ENCODE assay signal across 7 mouse cellular contexts in genomic region chr8:84799999-84800831, GRCm38 (mm10). TPM values are rescaled to one million over a fixed set of nuclear protein-coding genes. Genes with fewer than 3 reads are reported as not detected.
DNase-seq lines count a peak whose midpoint lies in the region; ATAC-seq and TF ChIP-seq lines count a peak whose summit lies in the region.

Nfix (minus strand) TSS chr8:84800344.

- no peak for TF ChIP-seq RAD21 in MEL (IDR thresholded peaks at IDR 0.05; ENCODE audit: low read depth, low read length)

- H3K27ac ChIP-seq in MEL (ENCODE audit: control insufficient read depth, low read depth, low read length) = peak within 1 kb of the TSS; percentile 41
- peak within 1 kb of the TSS; percentile 74 for H3K27ac ChIP-seq in forebrain, embryonic 12.5 days
- H3K27ac ChIP-seq in lung, embryonic 14.5 days (ENCODE audit: low read depth) = peak within 1 kb of the TSS; percentile 93

- intact Hi-C loops in heart, postnatal 36 days (cut with DNase I) = no loop called here

- peak within 1 kb of the TSS; percentile 91 for H3K9ac ChIP-seq in MEL (ENCODE audit: control insufficient read depth, low read depth, low read length, poor library complexity, severe bottlenecking)
- H3K9ac ChIP-seq in forebrain, embryonic 12.5 days = peak within 1 kb of the TSS; percentile 93
- H3K9ac ChIP-seq in lung, embryonic 14.5 days = peak within 1 kb of the TSS; percentile 99

- ATAC-seq in forebrain, embryonic 12.5 days (ENCODE audit: low FRiP score) = peak; percentile 49
- peak; percentile 36 for ATAC-seq in lung, embryonic 14.5 days (ENCODE audit: insufficient read depth)

- no peak for TF ChIP-seq EP300 in MEL (IDR thresholded peaks at IDR 0.05; ENCODE audit: low read depth in 1 of 2, low read length in 2 of 2)

- H3K79me2 ChIP-seq in MEL (ENCODE audit: control insufficient read depth, insufficient read depth, low read length, poor library complexity) = peaks cover 42% of the 10 kb centered on the region

- H3K9me3 ChIP-seq in MEL (replicated peaks; ENCODE audit: insufficient read depth, low read length) = no peaks in the 10 kb centered on the region
- no peaks in the 10 kb centered on the region for H3K9me3 ChIP-seq in forebrain, embryonic 12.5 days
- H3K9me3 ChIP-seq in lung, embryonic 14.5 days (ENCODE audit: low read depth, low read length) = no peaks in the 10 kb centered on the region

- no peaks in the 10 kb centered on the region; a peak in 1 of 4 replicates for H3K36me3 ChIP-seq in MEL (ENCODE audit: control insufficient read depth in 1 of 2, insufficient read depth in 2 of 2, low read length in 2 of 2)
- no peaks in the 10 kb centered on the region for H3K36me3 ChIP-seq in forebrain, embryonic 12.5 days (replicated peaks)
- peaks cover 13% of the 10 kb centered on the region; the same call in 1 of the 2 replicates for H3K36me3 ChIP-seq in lung, embryonic 14.5 days (ENCODE audit: insufficient read depth)

- peak; percentile 34 to 50; a peak in 1 of 4 replicates for TF ChIP-seq POLR2A in MEL (IDR thresholded peaks at IDR 0.05; ENCODE audit: control insufficient read depth in 1 of 2, insufficient read depth in 1 of 2, low read depth in 1 of 2, low read length in 2 of 2, poor library complexity in 1 of 2)

- peak within 1 kb of the TSS; percentile 85 to 92 for H3K4me3 ChIP-seq in MEL (ENCODE audit: control insufficient read depth in 1 of 2, insufficient read depth in 1 of 2, low read depth in 2 of 2, low read length in 2 of 2)
- peak within 1 kb of the TSS; percentile 68 for H3K4me3 ChIP-seq in forebrain, embryonic 12.5 days (replicated peaks)
- peak within 1 kb of the TSS; percentile 74 for H3K4me3 ChIP-seq in lung, embryonic 14.5 days (ENCODE audit: low read depth, low read length)

- peaks cover 2 to 14% of the 10 kb centered on the region in 2 experiments; a peak in 2 of 4 replicates for H3K4me1 ChIP-seq in MEL (ENCODE audit: control insufficient read depth in 1 of 2, insufficient read depth in 2 of 2, low read length in 2 of 2)
- H3K4me1 ChIP-seq in forebrain, embryonic 12.5 days = peaks cover 27% of the 10 kb centered on the region
- H3K4me1 ChIP-seq in lung, embryonic 14.5 days (ENCODE audit: insufficient read depth) = peaks cover 18% of the 10 kb centered on the region

- peak; percentile 73 for DNase-seq in MEL (ENCODE audit: low read depth, low spot score)
- DNase-seq in adrenal gland, postnatal 25 days = peak; percentile 79
- peak; percentile 80 to 83 for DNase-seq in heart, postnatal 36 days
- DNase-seq in layer of hippocampus, adult 18-20 months (ENCODE audit: low spot score in 2 of 2) = peak in 1 of 2 experiments; percentile 72
- peak; percentile 80 for DNase-seq in lung, embryonic 14.5 days
- DNase-seq in retina, postnatal 7 days (ENCODE audit: low read depth, low spot score) = peak; percentile 49

- WGBS in forebrain, embryonic 12.5 days = 3% methylated on average over 54 of the region's 125 CpGs
- under 1% methylated on average over 84 of the region's 125 CpGs for WGBS in lung, embryonic 14.5 days

- TF ChIP-seq CTCF in MEL (IDR thresholded peaks at IDR 0.05 in 2 of 3, conservative IDR thresholded peaks at IDR 0.05 in 1 of 3; ENCODE audit: control insufficient read depth in 1 of 3, insufficient read depth in 1 of 3, low read depth in 2 of 3, low read length in 3 of 3, poor library complexity in 1 of 3, severe bottlenecking in 1 of 3) = no peak
- no peak for TF ChIP-seq CTCF in lung, embryonic 14.5 days (IDR thresholded peaks at IDR 0.05; ENCODE audit: low read depth)

- no peaks in the 10 kb centered on the region for H3K27me3 ChIP-seq in MEL (ENCODE audit: control insufficient read depth in 1 of 2, insufficient read depth in 2 of 2, low read length in 2 of 2)
- peaks cover 94% of the 10 kb centered on the region for H3K27me3 ChIP-seq in forebrain, embryonic 12.5 days
- H3K27me3 ChIP-seq in lung, embryonic 14.5 days (ENCODE audit: insufficient read depth, low read length) = peaks cover 24% of the 10 kb centered on the region

- peak within 1 kb of the TSS; percentile 78 for H3K4me2 ChIP-seq in forebrain, embryonic 12.5 days
- H3K4me2 ChIP-seq in lung, embryonic 14.5 days = peak within 1 kb of the TSS; percentile 89

TF ChIP-seq in MEL, 35 proteins besides CTCF, POLR2A, EP300 and RAD21:
- 0 out of 2 replicates have a peak, but pooled peaks have one; percentile 23 for TF ChIP-seq HCFC1 (IDR thresholded peaks at IDR 0.05; ENCODE audit: low read depth, low read length)
- TF ChIP-seq MYC (IDR thresholded peaks at IDR 0.05; ENCODE audit: low read depth, low read length) = peak; percentile 80
- TF ChIP-seq POLR2AphosphoS2 (IDR thresholded peaks at IDR 0.05; ENCODE audit: low read length) = no peak
- 0 out of 2 replicates have a peak, but pooled peaks have one; percentile 20 for TF ChIP-seq TCF12 (IDR thresholded peaks at IDR 0.05; ENCODE audit: low read depth, low read length)
- TF ChIP-seq MXI1 (IDR thresholded peaks at IDR 0.05; ENCODE audit: low read depth, low read length) = peak; percentile 90
- TF ChIP-seq BHLHE40 (IDR thresholded peaks at IDR 0.05; ENCODE audit: borderline replicate concordance, low read depth, low read length) = peak; percentile 73; the same call in 1 of the 2 replicates
- peak; percentile 50; the same call in 1 of the 2 replicates for TF ChIP-seq MAZ (IDR thresholded peaks at IDR 0.05; ENCODE audit: low read depth, low read length)
- TF ChIP-seq ETS1 (IDR thresholded peaks at IDR 0.05; ENCODE audit: low read depth, low read length) = peak; percentile 21; the same call in 1 of the 2 replicates
- TF ChIP-seq NRF1 (IDR thresholded peaks at IDR 0.05; ENCODE audit: insufficient read depth, low read depth, low read length, poor library complexity, severe bottlenecking) = peak; percentile 14; the same call in 1 of the 2 replicates
- peak; percentile 76 for TF ChIP-seq MAX (IDR thresholded peaks at IDR 0.05; ENCODE audit: low read length)
- TF ChIP-seq POLR2AphosphoS5 (IDR thresholded peaks at IDR 0.05; ENCODE audit: borderline replicate concordance, low read depth, low read length) = peak; percentile 75; the same call in 1 of the 2 replicates
- no peak for TF ChIP-seq ZKSCAN1 (IDR thresholded peaks at IDR 0.05; ENCODE audit: low read depth, low read length)
- peak; percentile 40; the same call in 1 of the 2 replicates for TF ChIP-seq NELFE (IDR thresholded peaks at IDR 0.05; ENCODE audit: low read depth, low read length)
- no peak for TF ChIP-seq MAFK (IDR thresholded peaks at IDR 0.05; ENCODE audit: borderline replicate concordance, low read depth, low read length)
- TF ChIP-seq SIN3A (IDR thresholded peaks at IDR 0.05; ENCODE audit: low read length) = peak; percentile 48
- no peak for TF ChIP-seq ELF1 (IDR thresholded peaks at IDR 0.05; ENCODE audit: low read depth, low read length)

RNA-seq across cellular contexts. Expression of gene Nfix, which starts in this region (rescaled TPM):
- total RNA-seq in MEL (2012; rRNA removed) = 11.3 and 14.4 TPM in 2 replicates
- 10 to 100 TPM in 1 of 2 experiments, not detected in 1; 29.1 TPM for polyA plus RNA-seq in MEL (2012; ENCODE audit: insufficient read depth in 1 of 2, insufficient read length in 2 of 2, low read depth in 1 of 2, low replicate concordance in 2 of 2, missing spikeins in 1 of 2)
- total RNA-seq in adrenal gland, postnatal 25 days (2021) = 87.7 and 111 TPM in 2 replicates
- polyA plus RNA-seq in forebrain, embryonic 12.5 days (2016; fragmentation: Nextera tagmentation; extraction: Ambion mirVana) = 31.9 and 33.2 TPM in 2 replicates
- 100 to 1,000 TPM; 279 to 296 TPM for total RNA-seq in heart, postnatal 36 days (2021)
- total RNA-seq in layer of hippocampus, adult 18-20 months (2021) = 100 to 1,000 TPM; 379 to 429 TPM
- 42.3 and 44.1 TPM in 2 replicates for polyA plus RNA-seq in lung, embryonic 14.5 days (2014; fragmentation: Nextera tagmentation; extraction: Ambion mirVana)

Comparison
In these comparisons a context has a peak if more than half of its experiments do, and no peak if none do; other contexts are left out.
1. H3K27ac ChIP-seq: peak in every context shown above with its lines; median percentile 93 in lung, embryonic 14.5 days; 74 in forebrain, embryonic 12.5 days; 41 in MEL.